Mouse (Mus musculus) MEL (cell line): Measurements from ENCODE around the gene Jrkl. TPM values are rescaled to one million over a fixed set of nuclear protein-coding genes. Genes with fewer than 3 reads are reported as not detected.

Experiments
- DNase-seq: peaks from one replicate; pipeline ENCODE4 v3.0.0; 2011; ENCODE audit warnings: low read depth, low spot score
- H3K27ac ChIP-seq: 2 replicates; pipeline ENCODE4 v1.5.1; 2012; ENCODE audit warnings: low read depth, mild to moderate bottlenecking, control low read depth, low read length, moderate library complexity; ENCODE audit not compliant: control insufficient read depth
- H3K27me3 ChIP-seq, 2 experiments: fragments of 150-350 bp in 1 of 2; sonication (generic) in 1 of 2; 2 replicates each; pipeline ENCODE4 v1.6.1; 2012; ENCODE audit warnings: low read length in 2 of 2, mild to moderate bottlenecking in 2 of 2, improper control_type of control experiment in 1 of 2, moderate library complexity in 1 of 2; ENCODE audit not compliant: insufficient read depth in 2 of 2, control insufficient read depth in 1 of 2
- H3K36me3 ChIP-seq, 2 experiments: 2 replicates each; pipeline ENCODE4 v1.6.1; 2012 to 2014; ENCODE audit warnings: low read length in 2 of 2, improper control_type of control experiment in 1 of 2, inconsistent platforms in 1 of 2, mild to moderate bottlenecking in 1 of 2; ENCODE audit not compliant: insufficient read depth in 2 of 2, control insufficient read depth in 1 of 2
- H3K4me1 ChIP-seq, 2 experiments: fragments of 150-350 bp in 1 of 2; sonication (generic) in 1 of 2; 2 replicates each; pipeline ENCODE4 v1.6.1; 2012; ENCODE audit warnings: low read length in 2 of 2, improper control_type of control experiment in 1 of 2, mild to moderate bottlenecking in 1 of 2; ENCODE audit not compliant: insufficient read depth in 2 of 2, control insufficient read depth in 1 of 2
- H3K4me3 ChIP-seq, 2 experiments: fragments of 150-350 bp in 1 of 2; sonication (generic) in 1 of 2; 2 replicates each; pipeline ENCODE4 v1.5.1; 2012; ENCODE audit warnings: low read depth in 2 of 2, low read length in 2 of 2, mild to moderate bottlenecking in 2 of 2, moderate library complexity in 2 of 2, control low read depth in 1 of 2, improper control_type of control experiment in 1 of 2; ENCODE audit not compliant: control insufficient read depth in 1 of 2, insufficient read depth in 1 of 2
- H3K79me2 ChIP-seq: 2 replicates; pipeline ENCODE4 v1.6.1; 2012; ENCODE audit warnings: mild to moderate bottlenecking, low read length, moderate library complexity; ENCODE audit not compliant: control insufficient read depth, poor library complexity, insufficient read depth
- H3K9ac ChIP-seq: 2 replicates; pipeline ENCODE4 v1.6.1; 2012; ENCODE audit warnings: low read depth, mild to moderate bottlenecking, control low read depth, low read length, moderate library complexity; ENCODE audit not compliant: control insufficient read depth, poor library complexity, severe bottlenecking
- H3K9me3 ChIP-seq: fragments of 150-350 bp; sonication (generic); replicated peaks from 2 replicates; pipeline ENCODE4 v1.6.1; 2012; ENCODE audit warnings: mild to moderate bottlenecking, low read length, improper control_type of control experiment, moderate library complexity; ENCODE audit not compliant: insufficient read depth
- CTCF ChIP-seq, 3 experiments: IDR thresholded peaks in 2 of 3; conservative IDR thresholded peaks in 1 of 3; 2 replicates each; pipeline ENCODE4 v1.5.1; 2011 to 2012; ENCODE audit warnings: low read length in 3 of 3, low read depth in 2 of 3, mild to moderate bottlenecking in 2 of 3, improper control_type of control experiment in 1 of 3, inconsistent platforms in 1 of 3, mixed read lengths in 1 of 3, moderate library complexity in 1 of 3; ENCODE audit not compliant: control insufficient read depth in 1 of 3, insufficient read depth in 1 of 3, poor library complexity in 1 of 3, severe bottlenecking in 1 of 3
- ELF1 ChIP-seq: IDR thresholded peaks from 2 replicates; pipeline ENCODE4 v1.6.1; 2014; ENCODE audit warnings: low read depth, mild to moderate bottlenecking, inconsistent platforms, low read length, improper control_type of control experiment, moderate library complexity
- ETS1 ChIP-seq: IDR thresholded peaks from 2 replicates; pipeline ENCODE4 v1.6.1; 2012; ENCODE audit warnings: low read depth, mild to moderate bottlenecking, inconsistent platforms, low read length, improper control_type of control experiment, moderate library complexity
- GABPA ChIP-seq: IDR thresholded peaks from 2 replicates; pipeline ENCODE4 v1.6.1; 2012; ENCODE audit warnings: low read depth, mild to moderate bottlenecking, inconsistent platforms, low read length, improper control_type of control experiment, moderate library complexity
- GATA1 ChIP-seq: IDR thresholded peaks from 2 replicates; pipeline ENCODE4 v1.6.1; 2011; ENCODE audit warnings: low read depth, low read length, improper control_type of control experiment
- HCFC1 ChIP-seq: IDR thresholded peaks from 2 replicates; pipeline ENCODE4 v1.6.1; 2012; ENCODE audit warnings: low read depth, mild to moderate bottlenecking, inconsistent platforms, low read length, improper control_type of control experiment, moderate library complexity
- JUND ChIP-seq: IDR thresholded peaks from 2 replicates; pipeline ENCODE4 v1.6.1; 2011; ENCODE audit warnings: low read depth, mild to moderate bottlenecking, improper control_type of control experiment, low read length
- MAFK ChIP-seq: IDR thresholded peaks from 2 replicates; pipeline ENCODE4 v1.6.1; 2011; ENCODE audit warnings: low read depth, mild to moderate bottlenecking, low read length, improper control_type of control experiment, borderline replicate concordance
- MXI1 ChIP-seq: IDR thresholded peaks from 2 replicates; pipeline ENCODE4 v1.6.1; 2011; ENCODE audit warnings: mild to moderate bottlenecking, low read depth, low read length, improper control_type of control experiment
- MYC ChIP-seq: IDR thresholded peaks from 2 replicates; pipeline ENCODE4 v1.6.1; 2011; ENCODE audit warnings: low read depth, mild to moderate bottlenecking, low read length, improper control_type of control experiment, moderate library complexity
- NRF1 ChIP-seq: IDR thresholded peaks from 2 replicates; pipeline ENCODE4 v1.6.1; 2014; ENCODE audit warnings: low read depth, mild to moderate bottlenecking, inconsistent platforms, low read length, improper control_type of control experiment, moderate library complexity; ENCODE audit not compliant: poor library complexity, insufficient read depth, severe bottlenecking
- RAD21 ChIP-seq: IDR thresholded peaks from 2 replicates; pipeline ENCODE4 v1.6.1; 2011; ENCODE audit warnings: mild to moderate bottlenecking, low read depth, low read length, improper control_type of control experiment
- SIN3A ChIP-seq: IDR thresholded peaks from 2 replicates; pipeline ENCODE4 v1.6.1; 2012; ENCODE audit warnings: low read length, improper control_type of control experiment, inconsistent platforms
- SMC3 ChIP-seq: IDR thresholded peaks from 2 replicates; pipeline ENCODE4 v1.6.1; 2011; ENCODE audit warnings: low read depth, low read length, improper control_type of control experiment
- TAL1 ChIP-seq: IDR thresholded peaks from 2 replicates; pipeline ENCODE4 v1.6.1; 2012; ENCODE audit warnings: mild to moderate bottlenecking, inconsistent platforms, low read length, moderate library complexity, mixed read lengths
- USF2 ChIP-seq, 2 experiments: IDR thresholded peaks; 2 replicates each; pipeline ENCODE4 v1.6.1; 2011 to 2012; ENCODE audit warnings: improper control_type of control experiment in 2 of 2, low read length in 2 of 2, borderline replicate concordance in 1 of 2, inconsistent platforms in 1 of 2, low read depth in 1 of 2, mild to moderate bottlenecking in 1 of 2; ENCODE audit not compliant: insufficient read depth in 1 of 2
- ZC3H11A ChIP-seq: IDR thresholded peaks from 2 replicates; pipeline ENCODE4 v1.6.1; 2012; ENCODE audit warnings: low read depth, mild to moderate bottlenecking, inconsistent platforms, low read length, improper control_type of control experiment
- ZKSCAN1 ChIP-seq: IDR thresholded peaks from 2 replicates; pipeline ENCODE4 v1.6.1; 2012; ENCODE audit warnings: low read depth, mild to moderate bottlenecking, inconsistent platforms, low read length, improper control_type of control experiment, moderate library complexity
- ZNF384 ChIP-seq: IDR thresholded peaks from 2 replicates; pipeline ENCODE4 v1.6.1; 2012; ENCODE audit warnings: low read depth, mild to moderate bottlenecking, inconsistent platforms, low read length, improper control_type of control experiment
- polyA plus RNA-seq, 2 experiments: library from polyadenylated mRNA; stranded (reverse) in 1 of 2; unstranded in 1 of 2; fragments of >175 nt in 1 of 2; fragments of >200 nt in 1 of 2; gene quantifications; 2 replicates each; pipeline versions ENCODE4 v1.2.1 to v1.2.4; 2012; ENCODE audit warnings: low replicate concordance in 2 of 2, low read depth in 1 of 2; ENCODE audit not compliant: insufficient read length in 2 of 2, insufficient read depth in 1 of 2, missing spikeins in 1 of 2
- total RNA-seq: library from RNA; depleted of rRNA; stranded (reverse); fragments of 300-350 nt; gene quantifications from 2 replicates; pipeline ENCODE4 v1.2.3, GENCODE M21; 2012

The Jrkl gene
- total and polyA plus RNA-seq, 3 experiments = 1.7 to 3.1 TPM; not detected in 1

DNA sequence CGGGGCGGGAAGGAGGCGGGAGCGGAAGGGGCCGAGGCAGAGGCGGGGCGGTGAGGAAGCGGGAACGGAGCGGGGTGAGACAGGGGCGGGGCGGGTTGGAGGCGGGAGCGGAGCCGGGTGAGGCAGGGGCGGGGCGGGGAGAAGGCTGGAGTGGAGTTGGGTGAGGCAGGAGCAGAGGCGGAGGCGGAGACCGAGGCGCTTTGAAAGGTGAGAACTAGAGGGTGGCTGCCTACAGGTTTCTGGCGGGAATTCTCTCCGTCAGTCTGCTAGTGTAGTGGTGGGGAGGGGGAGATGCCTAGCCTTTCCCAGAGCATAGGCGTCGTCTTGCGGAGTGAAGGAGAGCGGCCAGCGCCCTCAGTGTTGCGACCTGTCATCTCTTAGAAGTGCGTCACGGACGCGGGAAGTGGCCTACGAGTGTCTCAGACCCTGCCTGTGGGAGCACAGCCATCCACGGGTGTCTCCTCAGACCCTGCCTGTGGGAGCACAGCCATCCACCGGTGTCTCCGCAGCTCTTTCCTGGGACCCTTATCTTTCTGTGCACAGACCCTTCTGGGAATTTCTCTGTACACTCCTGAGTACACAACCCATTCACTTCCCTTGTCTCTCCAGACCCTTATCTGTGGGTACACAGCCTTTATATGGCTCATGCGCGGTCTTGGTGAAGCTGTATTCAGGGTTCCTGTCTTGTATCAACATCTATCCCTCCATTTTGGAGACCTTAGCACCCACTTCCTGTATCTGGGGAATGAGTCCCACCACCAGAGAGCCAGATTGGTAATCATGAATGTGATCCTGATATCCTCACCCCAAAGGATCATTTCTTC is 1.4 kb upstream of the Jrkl start, which contains the start of gene Ccdc82 (continued):
- no peak for TF ChIP-seq ZKSCAN1
- TF ChIP-seq NRF1 = peak; percentile 44; the same call in 1 of the 2 replicates
- peak; percentile 82 for TF ChIP-seq ELF1

DNA sequence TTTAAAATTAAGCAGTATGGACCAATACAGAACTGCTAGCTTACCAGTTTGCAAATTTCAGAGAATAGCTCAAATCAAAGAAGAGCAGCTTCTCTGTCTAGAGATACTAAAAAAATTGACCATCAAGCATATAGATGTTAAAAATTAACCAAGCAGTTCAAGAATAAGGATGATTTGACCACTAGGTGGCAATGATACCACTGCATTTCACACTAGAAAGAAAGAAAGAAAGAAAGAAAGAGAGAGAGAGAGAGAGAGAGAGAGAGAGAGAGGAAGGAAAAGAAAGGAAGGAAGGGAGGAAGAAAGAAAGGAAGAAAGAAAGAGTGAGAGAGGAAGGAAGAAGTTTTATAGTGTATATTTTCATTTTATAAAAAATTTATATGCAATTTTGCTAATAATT is 3.3 kb downstream of the Jrkl start:
- peak; percentile 84 for DNase-seq
- no peak overlapping the region for H3K27ac ChIP-seq

DNA sequence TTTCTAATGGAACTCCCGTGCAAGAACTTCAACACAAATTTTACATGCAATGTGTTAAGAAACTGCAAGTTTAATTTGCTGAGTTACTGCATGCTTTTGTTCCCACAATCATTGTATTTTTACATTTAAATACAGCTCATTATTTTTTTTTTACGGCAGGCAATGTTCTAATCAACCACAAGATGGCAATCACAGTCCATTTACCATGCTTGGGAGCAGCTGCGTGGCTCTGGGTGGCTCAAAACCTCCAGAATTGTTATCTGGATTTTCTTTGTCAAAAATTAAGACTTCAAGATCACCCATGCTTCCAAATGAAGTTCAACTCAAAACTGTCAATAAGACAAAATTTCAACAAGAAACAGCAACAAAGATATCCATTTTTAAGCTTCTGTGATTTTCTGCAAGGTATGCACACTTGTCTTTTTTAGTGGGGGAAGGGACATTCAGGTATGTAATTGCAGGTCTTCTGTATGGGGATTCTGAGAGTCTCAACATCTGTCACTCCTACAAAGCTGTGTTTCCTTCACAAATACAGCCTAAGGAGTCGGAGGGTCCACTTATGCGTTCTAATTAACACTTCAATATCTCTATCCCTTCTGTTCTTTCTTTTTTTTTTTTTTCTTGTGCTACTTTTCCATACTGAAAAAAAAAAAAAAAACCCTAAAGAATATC is 13.9 kb downstream of the Jrkl start:
- peak; percentile 86 for DNase-seq
- Histone ChIP-seq H3K36me3 (no peaks in the 10 kb centered on the region), H3K4me3 (no peak overlapping the region), H3K27ac (no peak overlapping the region), H3K4me1 (no peaks in the 10 kb centered on the region), H3K27me3 (peaks cover 2 to 4% of the 10 kb centered on the region in 2 experiments; a peak in 2 of 4 replicates), H3K9me3 (no peaks in the 10 kb centered on the region), H3K79me2 (no peaks in the 10 kb centered on the region), H3K9ac (no peak overlapping the region)
- TF ChIP-seq SMC3 (peak; percentile 99), MXI1 (no peak), GATA1 (peak; percentile 68; the same call in 1 of the 2 replicates), TAL1 (no peak), ZC3H11A (peak; percentile 99), GABPA (0 out of 2 replicates have a peak, but pooled peaks have one; percentile 33), HCFC1 (no peak), CTCF (IDR thresholded peaks at IDR 0.05 in 2 of 3, conservative IDR thresholded peaks at IDR 0.05 in 1 of 3; ENCODE audit: control insufficient read depth in 1 of 3, insufficient read depth in 1 of 3, low read depth in 2 of 3, low read length in 3 of 3, poor library complexity in 1 of 3, severe bottlenecking in 1 of 3) (peak; percentile 86 to 100 (median 98)), ZNF384 (peak; percentile 96), USF2 (IDR thresholded peaks at IDR 0.05; ENCODE audit: borderline replicate concordance in 1 of 2, insufficient read depth in 1 of 2, low read depth in 1 of 2, low read length in 2 of 2) (no peak), ETS1 (no peak), MYC (peak; percentile 56; the same call in 1 of the 2 replicates)

More for the DNA sequence above, 3.3 kb downstream of the Jrkl start:
- TF ChIP-seq SIN3A = 0 out of 2 replicates have a peak, but pooled peaks have one; percentile 35
- TF ChIP-seq SMC3 = peak; percentile 99
- peak; percentile 98 for TF ChIP-seq RAD21
- no peak for TF ChIP-seq MAFK
- TF ChIP-seq TAL1 = no peak
- TF ChIP-seq ZNF384 = 0 out of 2 replicates have a peak, but pooled peaks have one; percentile 54
- peak; percentile 33; the same call in 1 of the 2 replicates for TF ChIP-seq HCFC1
- TF ChIP-seq ZC3H11A = peak; percentile 98
- peak; percentile 25 to 98 (median 66); a peak in 5 of 6 replicates for TF ChIP-seq CTCF (IDR thresholded peaks at IDR 0.05 in 2 of 3, conservative IDR thresholded peaks at IDR 0.05 in 1 of 3; ENCODE audit: control insufficient read depth in 1 of 3, insufficient read depth in 1 of 3, low read depth in 2 of 3, low read length in 3 of 3, poor library complexity in 1 of 3, severe bottlenecking in 1 of 3)
- TF ChIP-seq JUND = peak; percentile 95
- 0 out of 2 replicates have a peak, but pooled peaks have one; percentile 4 for TF ChIP-seq GATA1
- H3K9ac ChIP-seq = no peak overlapping the region
- no peaks in the 10 kb centered on the region for H3K9me3 ChIP-seq
- H3K27me3 ChIP-seq = peaks cover 0 to 2% of the 10 kb centered on the region in 2 experiments; a peak in 1 of 4 replicates
- H3K36me3 ChIP-seq = peaks cover 0 to 15% of the 10 kb centered on the region in 2 experiments; a peak in 2 of 4 replicates
- H3K79me2 ChIP-seq = peaks cover 1% of the 10 kb centered on the region
- peaks cover 3 to 9% of the 10 kb centered on the region in 2 experiments; a peak in 2 of 4 replicates for H3K4me1 ChIP-seq
- no peak overlapping the region for H3K4me3 ChIP-seq
